Mouse (Mus musculus) C2C12 (cell line): ENCODE results near the gene Rsph6a.

Source experiments
- CEBPB ChIP-seq: IDR thresholded peaks from one replicate; pipeline ENCODE4 v1.6.1; 2011; ENCODE audit warnings: low read depth, mild to moderate bottlenecking, control low read depth, moderate library complexity
- CTCF ChIP-seq: IDR thresholded peaks from one replicate; pipeline ENCODE4 v1.5.1; 2011; ENCODE audit not compliant: control insufficient read depth, insufficient read depth, insufficient read length
- MAX ChIP-seq: IDR thresholded peaks from one replicate; pipeline ENCODE4 v1.6.1; 2011; ENCODE audit warnings: mild to moderate bottlenecking, control low read depth
- MYOD1 ChIP-seq: IDR thresholded peaks from one replicate; pipeline ENCODE4 v1.6.1; 2011; ENCODE audit warnings: low read depth; ENCODE audit not compliant: control insufficient read depth, insufficient read length
- USF1 ChIP-seq: IDR thresholded peaks from one replicate; pipeline ENCODE4 v1.6.1; 2011; ENCODE audit warnings: low read depth, mild to moderate bottlenecking, control low read depth, moderate library complexity

GRCm38 (mm10) chr7:19085495-19085894, 31.0 kb downstream of the Rsph6a start:
- no peak for TF ChIP-seq CTCF
- no peak for TF ChIP-seq USF1
- no peak for TF ChIP-seq MAX
- TF ChIP-seq MYOD1, result no peak
- TF ChIP-seq CEBPB, result no peak
